11 mouse cellular contexts compared by ENCODE assay signal in genomic region chr15:98983431-98984081, GRCm38 (mm10). TPM values are rescaled to one million over a fixed set of nuclear protein-coding genes. Genes with fewer than 3 reads are reported as not detected.
DNase-seq lines count a peak whose midpoint lies in the region; ATAC-seq lines count a peak whose summit lies in the region.
"Had no signal": no experiment of that assay in that cellular context is flagged by ENCODE, and none has a peak within 500 bp of the region (broad histone marks: within the 10 kb centered on the region; RNA-seq: fewer than 3 reads in every experiment).

No protein-coding gene starts in this region.

- peaks cover 44% of the 10 kb centered on the region for H3K4me1 ChIP-seq in heart, embryonic 12.5 days (replicated peaks)
- peaks cover 74% of the 10 kb centered on the region for H3K4me1 ChIP-seq in forebrain, embryonic 13.5 days
- peaks cover 57% of the 10 kb centered on the region for H3K4me1 ChIP-seq in midbrain, embryonic 15.5 days

- WGBS in heart, embryonic 12.5 days = 31% methylated on average over 16 of the region's 16 CpGs
- WGBS in forebrain, embryonic 13.5 days = 13% methylated on average over 16 of the region's 16 CpGs
- WGBS in midbrain, embryonic 15.5 days = 3% methylated on average over 16 of the region's 16 CpGs

- peak overlapping the region; percentile 55 for H3K27ac ChIP-seq in heart, embryonic 12.5 days (ENCODE audit: poor library complexity, severe bottlenecking)
- peak overlapping the region; percentile 98 for H3K27ac ChIP-seq in forebrain, embryonic 13.5 days
- peak overlapping the region; percentile 96 for H3K27ac ChIP-seq in midbrain, embryonic 15.5 days

- no peaks in the 10 kb centered on the region for H3K36me3 ChIP-seq in heart, embryonic 12.5 days
- H3K36me3 ChIP-seq in forebrain, embryonic 13.5 days (ENCODE audit: poor library complexity, severe bottlenecking) = no peaks in the 10 kb centered on the region
- H3K36me3 ChIP-seq in midbrain, embryonic 15.5 days (replicated peaks) = no peaks in the 10 kb centered on the region

- peak overlapping the region; percentile 44 for H3K4me2 ChIP-seq in heart, embryonic 12.5 days
- peak overlapping the region; percentile 72 for H3K4me2 ChIP-seq in forebrain, embryonic 13.5 days
- peak overlapping the region; percentile 72 for H3K4me2 ChIP-seq in midbrain, embryonic 15.5 days

- peak overlapping the region; percentile 21; the same call in 1 of the 2 replicates for H3K9ac ChIP-seq in heart, embryonic 12.5 days
- peak overlapping the region; percentile 79 for H3K9ac ChIP-seq in forebrain, embryonic 13.5 days
- H3K9ac ChIP-seq in midbrain, embryonic 15.5 days = peak overlapping the region; percentile 69

- intact Hi-C loops in heart, postnatal 14 days (cut with DNase I) = loop anchor here (2.0 kb wide), 1 partner anchor 29 kb away; no protein-coding TSS in a partner anchor

- no peak for DNase-seq in heart, postnatal 14 days
- peak; percentile 41 for DNase-seq in R1 (ENCODE audit: low read depth, low spot score)
- no peak for DNase-seq in spleen, postnatal 4 days (ENCODE audit: low spot score in 2 of 2)
- DNase-seq in left cerebral cortex, adult 8-10 months (ENCODE audit: low spot score in 2 of 2) = no peak
- DNase-seq: lung, postnatal 36 days had no signal

- no peaks in the 10 kb centered on the region for H3K9me3 ChIP-seq in heart, embryonic 12.5 days (replicated peaks)
- H3K9me3 ChIP-seq in forebrain, embryonic 13.5 days (replicated peaks) = no peaks in the 10 kb centered on the region
- H3K9me3 ChIP-seq in midbrain, embryonic 15.5 days = no peaks in the 10 kb centered on the region

- ATAC-seq in heart, embryonic 12.5 days (ENCODE audit: insufficient number of reproducible peaks, low FRiP score) = no peak
- peak; percentile 60 for ATAC-seq in forebrain, embryonic 13.5 days
- ATAC-seq in midbrain, embryonic 15.5 days (replicated peaks) = peak; percentile 58
- ATAC-seq in erythroid progenitor cell, adult 5-6 weeks (replicated peaks; ENCODE audit: low FRiP score, poor library complexity, severe bottlenecking) = no peak

- H3K4me3 ChIP-seq in heart, embryonic 12.5 days = peak overlapping the region; percentile 9; the same call in 1 of the 2 replicates
- H3K4me3 ChIP-seq in forebrain, embryonic 13.5 days = peak overlapping the region; percentile 47
- peak overlapping the region; percentile 49 for H3K4me3 ChIP-seq in midbrain, embryonic 15.5 days

- H3K27me3 ChIP-seq in heart, embryonic 12.5 days (replicated peaks) = no peaks in the 10 kb centered on the region
- H3K27me3 ChIP-seq in forebrain, embryonic 13.5 days = no peaks in the 10 kb centered on the region
- H3K27me3 ChIP-seq in midbrain, embryonic 15.5 days (replicated peaks) = no peaks in the 10 kb centered on the region

RNA-seq across cellular contexts. Expression of gene Tuba1a, which starts 30.1 kb away (rescaled TPM):
- polyA plus RNA-seq in heart, embryonic 12.5 days (2016; fragmentation: Nextera tagmentation; extraction: Ambion mirVana) = 1,110 and 1,118 TPM in 2 replicates
- total RNA-seq in heart, postnatal 14 days (2021) = 100 to 1,000 TPM; 116 to 154 TPM
- 10,586 and 11,102 TPM in 2 replicates for polyA plus RNA-seq in forebrain, embryonic 13.5 days (2015; fragmentation: Nextera tagmentation; extraction: Ambion mirVana)
- polyA plus RNA-seq in midbrain, embryonic 15.5 days (2015; fragmentation: Nextera tagmentation; extraction: Ambion mirVana) = 17,671 and 17,732 TPM in 2 replicates
- 6.5 and 38.1 TPM in 2 replicates for total RNA-seq in erythroid progenitor cell, adult 5-6 weeks (2015; ENCODE audit: low replicate concordance)
- total RNA-seq in erythroid progenitor cell, adult 5-6 weeks (2017; ENCODE audit: low replicate concordance) = 5.9 and 9.6 TPM in 2 replicates
- 100 to 1,000 TPM; 904 to 960 (median 945) TPM for total RNA-seq in left cerebral cortex, adult 8-10 months (2022)

RNA-seq across cellular contexts. Expression of gene Gm49450, which starts 30.2 kb away (rescaled TPM):
- not detected in 2 replicates for polyA plus RNA-seq in heart, embryonic 12.5 days (2016; fragmentation: Nextera tagmentation; extraction: Ambion mirVana)
- not detected for total RNA-seq in heart, postnatal 14 days (2021)
- polyA plus RNA-seq in forebrain, embryonic 13.5 days (2015; fragmentation: Nextera tagmentation; extraction: Ambion mirVana) = not detected in 2 replicates
- polyA plus RNA-seq in midbrain, embryonic 15.5 days (2015; fragmentation: Nextera tagmentation; extraction: Ambion mirVana) = not detected in 2 replicates
- not detected in 2 replicates for total RNA-seq in erythroid progenitor cell, adult 5-6 weeks (2015; ENCODE audit: low replicate concordance)
- total RNA-seq in erythroid progenitor cell, adult 5-6 weeks (2017; ENCODE audit: low replicate concordance) = not detected in 2 replicates
- total RNA-seq in left cerebral cortex, adult 8-10 months (2022) = not detected
- total RNA-seq: gastrocnemius, adult 8-10 months; layer of hippocampus, postnatal 25 days had no signal

RNA-seq across cellular contexts. Expression of gene Tuba1c, which starts 46.1 kb away (rescaled TPM):
- 135 and 139 TPM in 2 replicates for polyA plus RNA-seq in heart, embryonic 12.5 days (2016; fragmentation: Nextera tagmentation; extraction: Ambion mirVana)
- 10 to 100 TPM; 42.2 to 57.4 TPM for total RNA-seq in heart, postnatal 14 days (2021)
- polyA plus RNA-seq in forebrain, embryonic 13.5 days (2015; fragmentation: Nextera tagmentation; extraction: Ambion mirVana) = 97.6 and 102 TPM in 2 replicates
- polyA plus RNA-seq in midbrain, embryonic 15.5 days (2015; fragmentation: Nextera tagmentation; extraction: Ambion mirVana) = 16.4 and 20.5 TPM in 2 replicates
- total RNA-seq in erythroid progenitor cell, adult 5-6 weeks (2015; ENCODE audit: low replicate concordance) = 637 and 660 TPM in 2 replicates
- total RNA-seq in erythroid progenitor cell, adult 5-6 weeks (2017; ENCODE audit: low replicate concordance) = 271 and 335 TPM in 2 replicates
- total RNA-seq in left cerebral cortex, adult 8-10 months (2022) = 10 to 100 TPM; 41.1 to 59.7 (median 56.5) TPM

RNA-seq across cellular contexts. Expression of gene Tuba1b, which starts 49.2 kb away (rescaled TPM):
- 1,481 and 1,517 TPM in 2 replicates for polyA plus RNA-seq in heart, embryonic 12.5 days (2016; fragmentation: Nextera tagmentation; extraction: Ambion mirVana)
- total RNA-seq in heart, postnatal 14 days (2021) = 100 to 1,000 TPM; 164 to 218 TPM
- 1,607 and 1,715 TPM in 2 replicates for polyA plus RNA-seq in forebrain, embryonic 13.5 days (2015; fragmentation: Nextera tagmentation; extraction: Ambion mirVana)
- polyA plus RNA-seq in midbrain, embryonic 15.5 days (2015; fragmentation: Nextera tagmentation; extraction: Ambion mirVana) = 1,136 and 1,188 TPM in 2 replicates
- 2,503 and 2,754 TPM in 2 replicates for total RNA-seq in erythroid progenitor cell, adult 5-6 weeks (2015; ENCODE audit: low replicate concordance)
- 632 and 670 TPM in 2 replicates for total RNA-seq in erythroid progenitor cell, adult 5-6 weeks (2017; ENCODE audit: low replicate concordance)
- 100 to 1,000 TPM; 560 to 600 (median 569) TPM for total RNA-seq in left cerebral cortex, adult 8-10 months (2022)

Comparison
In these comparisons a context has a peak if more than half of its experiments do, and no peak if none do; other contexts are left out.
1. ATAC-seq: peak in forebrain, embryonic 13.5 days (single experiment) and midbrain, embryonic 15.5 days (single experiment); none in heart, embryonic 12.5 days (single experiment) and erythroid progenitor cell, adult 5-6 weeks (single experiment).
2. H3K9ac ChIP-seq: peak in every context shown above with its lines; median percentile 79 in forebrain, embryonic 13.5 days; 69 in midbrain, embryonic 15.5 days; 21 in heart, embryonic 12.5 days.
3. RNA of gene Tuba1a, which starts 30.1 kb away (total RNA-seq): 904 to 960 TPM in left cerebral cortex, adult 8-10 months; 116 to 154 TPM in heart, postnatal 14 days and 5.9 to 38.1 TPM in erythroid progenitor cell, adult 5-6 weeks; every median in the first group is over 4 times any median in the second.
4. RNA of gene Tuba1c, which starts 46.1 kb away (total RNA-seq): 271 to 660 TPM in erythroid progenitor cell, adult 5-6 weeks; 42.2 to 57.4 TPM in heart, postnatal 14 days and 41.1 to 59.7 TPM in left cerebral cortex, adult 8-10 months; every median in the first group is over 4 times any median in the second.
5. Peak in every context shown above with its lines, with median percentiles within 50 percentile points of each other: H3K27ac ChIP-seq, H3K4me2 ChIP-seq and H3K4me3 ChIP-seq.